ENCODE assay signal across 12 mouse cellular contexts in the genomic region with DNA sequence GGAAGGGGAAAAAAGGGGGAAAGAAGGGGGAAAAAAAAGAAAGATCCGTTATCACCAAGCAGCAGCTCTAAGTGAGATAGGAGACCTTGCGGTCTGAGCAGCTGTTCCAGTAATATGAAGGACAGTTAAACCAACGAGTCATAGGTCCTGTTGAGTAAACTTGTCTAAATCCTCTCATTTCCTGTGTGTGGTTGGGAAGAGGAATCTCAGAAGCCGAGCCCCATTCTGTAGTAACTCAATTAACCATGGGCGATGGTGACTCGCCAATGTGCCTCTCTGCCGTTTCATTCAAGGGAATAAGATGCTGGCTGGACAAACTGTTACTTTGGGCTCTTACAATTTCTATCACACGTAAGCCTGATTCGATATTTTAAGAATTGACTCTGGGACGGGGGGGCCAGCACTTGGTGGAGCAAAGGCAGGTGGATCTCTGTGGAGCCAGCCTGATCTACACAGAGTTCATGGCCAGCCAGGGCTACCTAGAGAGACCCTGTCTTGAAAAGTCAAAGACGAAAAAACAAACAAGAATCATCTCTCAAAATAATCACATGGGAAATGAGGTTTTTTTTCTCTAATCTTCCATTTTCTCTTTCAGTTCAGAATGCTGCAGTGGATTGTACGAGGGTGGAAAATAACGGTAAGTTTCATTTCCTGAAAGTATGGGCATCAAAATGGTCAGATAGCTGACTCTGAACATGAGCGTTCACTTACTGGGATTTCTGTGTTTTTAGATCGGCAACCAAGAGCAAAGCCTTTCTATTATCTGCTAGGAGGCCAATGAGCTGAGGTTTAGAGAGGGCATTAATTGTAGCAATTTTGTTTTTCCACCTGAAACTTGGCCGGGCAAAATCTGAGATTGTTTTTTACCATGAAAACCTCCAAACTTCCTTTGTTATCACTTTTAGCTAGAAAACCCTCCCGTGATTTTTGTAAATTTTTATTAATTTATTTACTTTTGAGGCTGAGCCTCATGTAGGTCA. TPM values are rescaled to one million over a fixed set of nuclear protein-coding genes. Genes with fewer than 3 reads are reported as not detected.
DNase-seq lines count a peak whose midpoint lies in the region; ATAC-seq lines count a peak whose summit lies in the region.
"Had no signal": no experiment of that assay in that cellular context is flagged by ENCODE, and none has a peak within 500 bp of the region (broad histone marks: within the 10 kb centered on the region; RNA-seq: fewer than 3 reads in every experiment).

TSS of gene Milr1 (plus strand) at position 188 of the 980 bp plus-strand sequence.

- H3K4me2 ChIP-seq in hindbrain, embryonic 14.5 days (replicated peaks) = no peak within 1 kb of the TSS
- H3K4me2 ChIP-seq: kidney, embryonic 15.5 days; midbrain, embryonic 13.5 days had no signal

- no peak within 1 kb of the TSS for H3K9ac ChIP-seq in hindbrain, embryonic 14.5 days
- H3K9ac ChIP-seq: kidney, embryonic 15.5 days; midbrain, embryonic 13.5 days had no signal

- no peak within 1 kb of the TSS for H3K27ac ChIP-seq in hindbrain, embryonic 14.5 days
- H3K27ac ChIP-seq: kidney, embryonic 15.5 days; left cerebral cortex, adult 2 months; midbrain, embryonic 13.5 days had no signal

- ATAC-seq in erythroblast, adult 5-6 weeks (replicated peaks; ENCODE audit: low FRiP score, poor library complexity, severe bottlenecking) = no peak
- ATAC-seq in megakaryocyte progenitor cell, adult 5-6 weeks (replicated peaks; ENCODE audit: poor library complexity) = peak; percentile 75
- no peak for ATAC-seq in hindbrain, embryonic 14.5 days (ENCODE audit: low FRiP score)
- ATAC-seq: midbrain, embryonic 13.5 days had no signal

- no peaks in the 10 kb centered on the region for H3K36me3 ChIP-seq in hindbrain, embryonic 14.5 days (replicated peaks; ENCODE audit: control insufficient read depth, insufficient read depth)
- H3K36me3 ChIP-seq: kidney, embryonic 15.5 days; midbrain, embryonic 13.5 days had no signal

- H3K27me3 ChIP-seq in hindbrain, embryonic 14.5 days (ENCODE audit: control insufficient read depth, insufficient read depth, low read length) = no peaks in the 10 kb centered on the region
- H3K27me3 ChIP-seq: kidney, embryonic 15.5 days; midbrain, embryonic 13.5 days had no signal

- no peaks in the 10 kb centered on the region for H3K4me1 ChIP-seq in hindbrain, embryonic 14.5 days (replicated peaks; ENCODE audit: control insufficient read depth, insufficient read depth, low read length)
- H3K4me1 ChIP-seq: kidney, embryonic 15.5 days; midbrain, embryonic 13.5 days had no signal

- 91% methylated on average over 17 of the region's 17 CpGs for WGBS in hindbrain, embryonic 14.5 days

- no peaks in the 10 kb centered on the region for H3K9me3 ChIP-seq in hindbrain, embryonic 14.5 days (ENCODE audit: control insufficient read depth, low read length)
- H3K9me3 ChIP-seq: kidney, embryonic 15.5 days had no signal

- DNase-seq in 3T3-L1 (ENCODE audit: low read depth, low spot score) = peak; percentile 74
- DNase-seq in B cell, adult 2 months = peak; percentile 51 to 61
- DNase-seq in adrenal gland, postnatal 14 days = no peak
- DNase-seq in hindbrain, embryonic 14.5 days (ENCODE audit: low spot score) = no peak
- DNase-seq in kidney, adult 8-10 months = no peak
- DNase-seq: cerebellum, adult 2 months; right cerebral cortex, adult 18-20 months had no signal

- H3K4me3 ChIP-seq in hindbrain, embryonic 14.5 days (replicated peaks; ENCODE audit: low read length) = no peak within 1 kb of the TSS
- H3K4me3 ChIP-seq: kidney, embryonic 15.5 days; left cerebral cortex, adult 2 months; midbrain, embryonic 13.5 days had no signal

RNA-seq across cellular contexts. Expression of gene Milr1, which starts in this region (rescaled TPM):
- total RNA-seq in erythroblast, adult 5-6 weeks (2015; ENCODE audit: low replicate concordance) = 11.0 and 24.5 TPM in 2 replicates
- 12.7 and 20.4 TPM in 2 replicates for total RNA-seq in erythroblast, adult 5-6 weeks (2017; ENCODE audit: low replicate concordance)
- total RNA-seq in megakaryocyte progenitor cell, adult 5-6 weeks (2015) = 63.1 and 96.7 TPM in 2 replicates
- total RNA-seq in megakaryocyte progenitor cell, adult 5-6 weeks (2017) = 82.0 and 96.2 TPM in 2 replicates
- total RNA-seq in adrenal gland, postnatal 14 days (2021) = 0.67 and 1.9 TPM in 2 replicates
- polyA plus RNA-seq in hindbrain, embryonic 14.5 days (2014; fragmentation: Nextera tagmentation; extraction: Ambion mirVana) = 0.74 and 0.79 TPM in 2 replicates

Comparison
In these comparisons a context has a peak if more than half of its experiments do, and no peak if none do; other contexts are left out.
1. DNase-seq: peak in 3T3-L1 (single experiment) and B cell, adult 2 months (2 of 2); none in adrenal gland, postnatal 14 days (single experiment), hindbrain, embryonic 14.5 days (single experiment) and kidney, adult 8-10 months (0 of 2).